Mouse (Mus musculus) MEL (cell line): ENCODE measurements around the gene Ptpa.

Experiments
- CHD2 ChIP-seq: IDR thresholded peaks from 2 replicates; pipeline ENCODE4 v1.6.1; 2011; ENCODE audit warnings: low read length, improper control_type of control experiment
- CTCF ChIP-seq, 3 experiments: IDR thresholded peaks in 2 of 3; conservative IDR thresholded peaks in 1 of 3; 2 replicates each; pipeline ENCODE4 v1.5.1; 2011 to 2012; ENCODE audit warnings: low read length in 3 of 3, low read depth in 2 of 3, mild to moderate bottlenecking in 2 of 3, improper control_type of control experiment in 1 of 3, inconsistent platforms in 1 of 3, mixed read lengths in 1 of 3, moderate library complexity in 1 of 3; ENCODE audit not compliant: control insufficient read depth in 1 of 3, insufficient read depth in 1 of 3, poor library complexity in 1 of 3, severe bottlenecking in 1 of 3
- E2F4 ChIP-seq: IDR thresholded peaks from 2 replicates; pipeline ENCODE4 v1.6.1; 2011; ENCODE audit warnings: low read depth, low read length, improper control_type of control experiment, borderline replicate concordance
- ELF1 ChIP-seq: IDR thresholded peaks from 2 replicates; pipeline ENCODE4 v1.6.1; 2014; ENCODE audit warnings: low read depth, mild to moderate bottlenecking, inconsistent platforms, low read length, improper control_type of control experiment, moderate library complexity
- EP300 ChIP-seq, 2 experiments: IDR thresholded peaks; 2 replicates each; pipeline ENCODE4 v1.6.1; 2011; ENCODE audit warnings: improper control_type of control experiment in 2 of 2, low read length in 2 of 2, low read depth in 1 of 2, mild to moderate bottlenecking in 1 of 2
- GATA1 ChIP-seq: IDR thresholded peaks from 2 replicates; pipeline ENCODE4 v1.6.1; 2011; ENCODE audit warnings: low read depth, low read length, improper control_type of control experiment
- HCFC1 ChIP-seq: IDR thresholded peaks from 2 replicates; pipeline ENCODE4 v1.6.1; 2012; ENCODE audit warnings: low read depth, mild to moderate bottlenecking, inconsistent platforms, low read length, improper control_type of control experiment, moderate library complexity
- JUND ChIP-seq: IDR thresholded peaks from 2 replicates; pipeline ENCODE4 v1.6.1; 2011; ENCODE audit warnings: low read depth, mild to moderate bottlenecking, improper control_type of control experiment, low read length
- MEF2A ChIP-seq: IDR thresholded peaks from 2 replicates; pipeline ENCODE4 v1.6.1; 2014; ENCODE audit warnings: low read depth, mild to moderate bottlenecking, inconsistent platforms, low read length, improper control_type of control experiment; ENCODE audit not compliant: poor library complexity, insufficient replicate concordance, severe bottlenecking; ENCODE audit errors: extremely low read depth
- POLR2A ChIP-seq, 2 experiments: IDR thresholded peaks; 2 replicates each; pipeline ENCODE4 v1.6.1; 2011 to 2012; ENCODE audit warnings: low read length in 2 of 2, mild to moderate bottlenecking in 2 of 2, control low read depth in 1 of 2, improper control_type of control experiment in 1 of 2, low read depth in 1 of 2, moderate library complexity in 1 of 2; ENCODE audit not compliant: control insufficient read depth in 1 of 2, insufficient read depth in 1 of 2, poor library complexity in 1 of 2
- POLR2AphosphoS2 ChIP-seq: IDR thresholded peaks from 2 replicates; pipeline ENCODE4 v1.6.1; 2011; ENCODE audit warnings: low read length, improper control_type of control experiment
- RCOR1 ChIP-seq: IDR thresholded peaks from 2 replicates; pipeline ENCODE4 v1.6.1; 2012; ENCODE audit warnings: low read depth, mild to moderate bottlenecking, inconsistent platforms, low read length, improper control_type of control experiment
- UBTF ChIP-seq: IDR thresholded peaks from 2 replicates; pipeline ENCODE4 v1.6.1; 2012; ENCODE audit warnings: low read depth, mild to moderate bottlenecking, inconsistent platforms, low read length, improper control_type of control experiment, moderate library complexity, borderline replicate concordance; ENCODE audit not compliant: insufficient read depth
- ZC3H11A ChIP-seq: IDR thresholded peaks from 2 replicates; pipeline ENCODE4 v1.6.1; 2012; ENCODE audit warnings: low read depth, mild to moderate bottlenecking, inconsistent platforms, low read length, improper control_type of control experiment

DNA sequence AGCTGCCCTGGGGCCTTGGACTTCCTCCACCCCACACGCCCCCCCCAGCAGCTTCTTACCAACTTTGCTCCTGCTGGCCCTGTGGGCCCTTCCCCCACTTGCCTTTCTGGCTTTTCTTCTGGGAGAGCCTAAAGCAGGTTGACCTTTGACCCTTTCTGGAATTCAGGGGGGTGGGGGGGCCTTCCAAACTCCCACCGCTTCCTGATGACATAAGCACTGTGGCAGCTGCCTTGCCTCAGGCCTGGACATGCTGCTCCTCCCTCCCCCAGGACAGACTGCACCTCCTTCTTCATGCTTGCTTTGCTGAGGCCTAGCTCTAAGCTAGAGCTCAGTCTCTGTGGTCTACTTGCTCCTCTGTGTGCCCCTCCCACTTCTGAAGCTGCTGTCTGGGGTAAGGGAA is 29.5 kb downstream of the Ptpa start:
- TF ChIP-seq GATA1 (no peak), ZC3H11A (no peak), EP300 (IDR thresholded peaks at IDR 0.05; ENCODE audit: low read depth in 1 of 2, low read length in 2 of 2) (no peak), CTCF (IDR thresholded peaks at IDR 0.05 in 2 of 3, conservative IDR thresholded peaks at IDR 0.05 in 1 of 3; ENCODE audit: control insufficient read depth in 1 of 3, insufficient read depth in 1 of 3, low read depth in 2 of 3, low read length in 3 of 3, poor library complexity in 1 of 3, severe bottlenecking in 1 of 3) (no peak), UBTF (no peak), MEF2A (no peak), ELF1 (no peak), CHD2 (no peak), E2F4 (no peak), POLR2AphosphoS2 (no peak), JUND (no peak), POLR2A (IDR thresholded peaks at IDR 0.05; ENCODE audit: control insufficient read depth in 1 of 2, insufficient read depth in 1 of 2, low read depth in 1 of 2, low read length in 2 of 2, poor library complexity in 1 of 2) (no peak), HCFC1 (no peak), RCOR1 (no peak)
